Mouse (Mus musculus): ENCODE results near the gene Sp3.
"Not testable (repeated sequence)": the region's sequence is repeated elsewhere in the genome, so short reads cannot be mapped to it uniquely, and the experiment has no call there.

Gene Sp3

GRCm38 (mm10) chr2:72916170-72916569 is 64.1 kb downstream of the Sp3 start:
- no peak for DNase-seq (ENCODE audit: low read depth, low spot score)

- DNase-seq (ENCODE audit: low read depth, low spot score) = no peak
These were observed 64.9 kb downstream of the Sp3 start for GRCm38 (mm10) chr2:72915245-72915930.

GRCm38 (mm10) chr2:72913458-72913760 is 66.8 kb downstream of the Sp3 start:
- no peak for DNase-seq (ENCODE audit: low read depth, low spot score)

GRCm38 (mm10) chr2:72912708-72913457 is 67.4 kb downstream of the Sp3 start:
- DNase-seq (ENCODE audit: low read depth, low spot score) = no peak

- no peak for DNase-seq (ENCODE audit: low read depth, low spot score)
These were observed 68.7 kb downstream of the Sp3 start for GRCm38 (mm10) chr2:72911527-72911926.

- DNase-seq (ENCODE audit: low read depth, low spot score) = no peak
These were observed 71.2 kb downstream of the Sp3 start for GRCm38 (mm10) chr2:72909046-72909445.

GRCm38 (mm10) chr2:72908191-72908910 is 71.9 kb downstream of the Sp3 start:
- no peak for DNase-seq (ENCODE audit: low read depth, low spot score)

- no peak for DNase-seq (ENCODE audit: low read depth, low spot score)
These were observed 73.5 kb downstream of the Sp3 start for GRCm38 (mm10) chr2:72906745-72907144.

GRCm38 (mm10) chr2:72902816-72903680 is 77.2 kb downstream of the Sp3 start:
- DNase-seq (ENCODE audit: low read depth, low spot score) = not testable (repeated sequence)

GRCm38 (mm10) chr2:72898782-72899305 is 81.4 kb downstream of the Sp3 start:
- no peak for DNase-seq (ENCODE audit: low read depth, low spot score)

- no peak for DNase-seq (ENCODE audit: low read depth, low spot score)
These were observed 82.0 kb downstream of the Sp3 start for GRCm38 (mm10) chr2:72898094-72898781.

- DNase-seq (ENCODE audit: low read depth, low spot score) = no peak
These were observed 90.4 kb downstream of the Sp3 start for GRCm38 (mm10) chr2:72889806-72890205.

Measured in WW6 (cell line).